Mouse (Mus musculus) cortical plate, adult 2 months (tissue): Measurements from ENCODE around the gene Kbtbd7.

Source experiments
- CTCF ChIP-seq: fragments of 200-500 bp; IDR thresholded peaks from 2 replicates; pipeline ENCODE4 v1.5.1; 2011; ENCODE audit warnings: mild to moderate bottlenecking, control low read depth, low read length; ENCODE audit not compliant: insufficient read depth; ENCODE audit errors: extremely low read depth
- POLR2A ChIP-seq: fragments of 200-500 bp; IDR thresholded peaks from 2 replicates; pipeline ENCODE4 v1.6.1; 2011; ENCODE audit warnings: mild to moderate bottlenecking, low read length, control low read depth; ENCODE audit not compliant: insufficient read depth; ENCODE audit errors: extremely low read depth

DNA sequence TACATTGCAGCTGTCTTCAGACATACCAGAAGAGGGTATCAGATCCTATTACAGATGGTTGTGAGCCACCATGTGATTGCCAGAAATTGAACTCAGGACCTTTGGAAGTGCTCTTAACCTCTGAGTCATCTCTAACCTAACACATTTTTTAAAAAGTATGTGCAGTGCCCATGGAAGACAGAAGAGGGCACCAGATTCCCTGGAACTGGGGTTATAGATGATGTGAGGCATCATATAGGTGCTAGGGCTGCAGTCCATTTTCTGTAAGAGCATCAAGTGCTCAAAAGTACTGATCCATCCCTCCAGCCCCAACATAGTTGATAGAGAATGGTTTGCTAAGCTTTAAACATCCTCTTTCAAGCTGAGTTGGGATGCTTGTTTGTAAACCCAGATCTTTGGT lies 31.7 kb upstream of the Kbtbd7 start:
- TF ChIP-seq POLR2A (no peak), CTCF (peak; percentile 48; the same call in 1 of the 2 replicates)
